Mouse (Mus musculus): ENCODE data around the gene Pik3c2a.
"Not testable (repeated sequence)": the region's sequence is repeated elsewhere in the genome, so short reads cannot be mapped to it uniquely, and the experiment has no call there.

Gene Pik3c2a

DNA sequence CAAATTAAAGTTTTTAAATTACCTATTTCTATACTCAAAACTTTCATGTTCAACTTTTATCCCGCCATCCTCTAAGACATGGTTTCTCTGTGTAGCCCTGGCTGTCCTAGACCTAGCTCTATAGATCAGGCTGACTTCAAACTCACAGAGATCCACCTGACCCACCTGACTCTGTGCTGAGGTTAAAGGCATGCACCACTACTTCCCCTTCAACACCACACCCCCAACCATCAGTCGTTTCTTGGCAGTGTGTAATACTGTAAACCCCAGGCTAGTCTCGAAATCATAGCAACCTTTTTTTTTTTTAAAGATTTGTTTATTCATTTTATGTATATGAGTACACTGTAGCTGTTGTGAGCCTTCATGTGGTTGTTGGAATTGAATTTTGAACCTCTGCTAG lies 50.9 kb downstream of the Pik3c2a start:
- no peak for DNase-seq (ENCODE audit: low read depth)

DNA sequence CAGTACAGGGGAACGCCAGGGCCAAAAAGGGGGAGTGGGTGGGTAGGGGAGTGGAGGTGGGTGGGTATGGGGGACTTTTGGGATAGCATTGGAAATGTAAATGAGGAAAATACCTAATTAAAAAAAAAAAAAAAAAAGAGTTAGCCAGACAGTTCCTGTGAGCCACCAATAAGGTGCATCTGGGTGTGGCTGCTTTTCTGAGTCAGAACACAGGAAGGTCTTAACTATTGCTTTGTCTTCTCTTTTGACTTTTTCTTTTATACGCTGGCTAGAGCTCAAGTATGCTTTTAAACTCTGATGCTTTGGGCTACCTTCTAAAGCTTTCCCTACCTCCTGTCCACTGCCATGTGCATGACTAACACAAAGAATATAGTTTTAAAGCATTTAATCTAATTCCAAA lies 55.9 kb downstream of the Pik3c2a start:
- DNase-seq (ENCODE audit: low read depth): not testable (repeated sequence)

DNA sequence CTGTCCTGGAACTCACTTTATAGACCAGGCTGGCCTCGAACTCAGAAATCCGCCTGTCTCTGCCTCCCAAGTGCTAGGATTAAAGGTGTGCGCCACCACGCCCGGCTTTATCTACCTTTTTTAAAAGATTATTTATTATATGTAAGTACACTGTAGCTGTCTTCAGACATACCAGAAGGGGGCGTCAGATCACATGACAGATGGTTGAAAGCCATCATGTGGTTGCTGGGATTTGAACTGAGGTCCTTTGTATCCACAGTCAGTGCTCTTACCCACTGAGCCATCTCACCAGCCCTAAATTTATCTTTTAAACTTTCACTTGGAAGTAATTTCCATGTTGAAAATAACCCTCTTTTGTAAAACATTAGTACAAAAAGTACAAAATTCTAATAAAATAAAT lies 64.1 kb downstream of the Pik3c2a start:
- not testable (repeated sequence) for DNase-seq (ENCODE audit: low read depth)

DNA sequence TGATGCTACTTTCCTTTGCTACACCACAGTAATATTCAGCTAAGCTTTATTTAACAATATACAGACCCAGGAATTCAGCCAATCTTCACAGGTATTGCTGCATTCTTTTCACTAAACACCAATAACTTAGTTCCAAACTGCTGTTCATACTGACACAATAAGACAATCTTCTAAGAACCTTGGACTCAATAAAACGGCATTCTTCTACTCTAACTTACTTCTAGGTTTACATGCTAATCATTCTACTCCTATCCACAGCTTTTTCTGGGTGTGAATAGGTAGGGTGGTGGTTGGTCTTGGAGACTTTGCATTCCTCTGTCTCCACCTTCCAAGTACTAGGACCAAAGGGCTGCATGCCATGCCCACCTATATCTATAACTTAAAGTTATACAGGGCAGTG lies 69.0 kb downstream of the Pik3c2a start:
- no peak for DNase-seq (ENCODE audit: low read depth)

DNA sequence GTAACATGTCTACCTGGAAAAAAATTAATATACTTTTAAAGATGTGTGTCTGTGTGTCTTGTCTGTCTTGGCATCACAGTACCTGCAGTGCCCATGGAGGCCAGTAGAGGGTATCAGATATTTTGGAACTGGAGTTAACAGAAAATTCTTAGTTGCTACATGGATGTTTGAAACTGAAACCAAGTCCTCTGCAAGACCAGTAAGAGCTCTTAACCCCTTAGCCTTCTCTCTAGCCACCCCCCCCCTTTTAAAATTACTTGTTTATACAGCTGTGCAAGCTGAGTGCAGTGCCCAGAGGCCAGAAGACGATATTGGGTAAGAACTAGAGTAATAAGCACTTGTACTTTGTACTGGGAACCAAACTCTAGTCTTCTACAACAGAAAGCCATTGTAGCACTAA lies 107.0 kb downstream of the Pik3c2a start:
- DNase-seq (ENCODE audit: low read depth): peak; percentile 88

DNA sequence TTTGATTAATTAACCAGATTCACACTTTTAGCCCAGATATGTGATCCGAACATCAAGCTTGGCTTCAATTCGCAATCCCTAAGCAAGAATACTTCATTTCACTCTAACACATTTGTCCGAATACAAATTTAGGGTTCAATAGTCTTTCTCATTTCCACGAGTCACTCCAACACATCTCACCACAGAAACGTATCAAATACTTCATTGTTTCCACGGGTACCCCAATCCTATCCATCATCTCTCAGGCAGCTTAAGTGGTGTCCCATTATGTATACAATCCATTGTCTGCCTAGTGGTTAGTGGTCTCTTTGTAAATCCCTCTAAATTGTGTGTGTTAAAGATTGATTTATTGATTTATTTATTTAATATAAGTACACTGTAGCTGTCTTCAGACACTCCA lies 108.1 kb downstream of the Pik3c2a start:
- peak; percentile 33 for DNase-seq (ENCODE audit: low read depth)

DNA sequence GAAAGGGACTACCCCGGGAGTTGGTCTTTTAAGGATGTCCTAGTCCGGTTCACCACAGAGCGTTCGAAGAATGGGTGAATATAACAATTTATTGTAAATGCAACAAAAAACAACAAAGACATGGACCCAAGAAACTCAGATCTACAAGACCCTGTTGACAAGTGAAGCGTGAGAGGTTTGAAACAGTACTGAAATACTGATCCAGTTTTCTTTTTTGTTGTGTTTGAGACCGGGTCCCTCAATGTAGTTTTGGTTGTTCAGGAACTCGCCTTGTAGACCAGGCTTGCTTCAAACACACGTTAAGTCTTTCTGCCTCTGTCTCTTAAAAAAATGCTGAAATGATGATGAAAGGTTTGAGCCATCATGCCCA lies 108.6 kb downstream of the Pik3c2a start:
- peak; percentile 52 for DNase-seq (ENCODE audit: low read depth)

DNA sequence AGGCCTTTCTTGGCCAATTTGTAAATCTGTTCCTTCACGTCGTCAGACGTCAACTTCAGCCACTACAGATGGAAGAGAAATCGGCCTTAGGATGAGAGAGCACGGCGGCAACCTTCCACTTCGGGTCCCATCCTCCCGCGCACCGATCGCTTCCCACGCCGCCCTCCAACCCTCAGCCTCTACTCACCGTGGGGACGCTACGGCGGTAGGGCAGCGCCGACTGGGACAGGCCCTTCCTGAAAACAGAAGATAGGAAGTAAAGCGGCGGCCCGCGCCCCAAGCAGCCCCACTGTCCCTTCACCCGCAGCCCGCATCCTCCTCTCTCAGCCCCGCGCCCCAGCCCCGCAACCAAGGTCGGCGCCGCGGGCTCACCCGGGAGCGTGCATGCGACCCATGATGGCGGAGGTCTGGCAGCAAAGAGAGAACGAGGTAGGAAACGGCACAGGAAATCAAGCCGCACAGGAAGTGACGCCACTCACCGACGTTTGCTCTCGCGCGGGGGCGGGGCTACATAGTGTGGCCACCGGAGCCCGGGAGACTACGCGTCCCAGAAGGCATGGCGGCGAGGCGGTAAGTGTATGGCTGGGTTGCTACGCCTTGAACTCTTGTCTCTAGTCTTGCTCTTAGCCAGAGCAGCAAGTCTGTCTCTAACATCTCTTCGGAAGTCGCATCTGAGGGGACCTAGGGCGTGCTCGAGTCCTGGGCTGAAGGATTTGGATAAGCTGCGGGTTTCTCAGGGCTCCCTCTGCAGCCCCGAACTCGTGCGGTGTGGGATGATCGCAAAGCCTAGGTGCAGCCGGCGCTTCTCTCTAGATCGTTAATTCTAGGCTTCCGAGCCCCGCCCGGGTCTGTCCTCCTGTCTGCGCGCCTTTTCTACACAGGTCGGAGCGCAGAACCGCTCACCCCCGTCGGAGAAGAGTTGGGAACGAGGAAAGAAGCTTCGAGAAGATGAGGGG lies 109.3 kb downstream of the Pik3c2a start, which contains the start of gene Rps13:
TSS of gene Rps13 (minus strand) at position 483 of the 956 bp plus-strand sequence.
- DNase-seq (ENCODE audit: low read depth): peak; percentile 94

DNA sequence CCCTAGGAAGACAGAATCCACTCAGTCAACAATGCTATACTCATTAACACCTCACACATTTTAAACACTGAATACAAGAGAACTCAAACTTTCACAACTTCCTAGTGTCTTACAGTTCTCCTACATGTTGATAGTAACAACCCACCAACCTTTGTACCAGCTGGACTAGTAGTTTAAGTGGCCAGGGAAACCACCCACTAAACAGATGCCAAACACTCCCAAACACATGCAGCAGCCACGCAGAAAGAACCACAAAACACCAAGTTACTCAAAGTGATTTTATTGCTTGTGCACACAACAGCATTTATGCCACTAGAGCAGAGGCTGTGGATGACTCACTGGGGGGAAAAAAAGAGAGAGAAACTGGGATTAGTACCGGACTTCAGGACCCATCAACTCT lies 112.0 kb downstream of the Pik3c2a start:
- no peak for DNase-seq (ENCODE audit: low read depth)

DNA sequence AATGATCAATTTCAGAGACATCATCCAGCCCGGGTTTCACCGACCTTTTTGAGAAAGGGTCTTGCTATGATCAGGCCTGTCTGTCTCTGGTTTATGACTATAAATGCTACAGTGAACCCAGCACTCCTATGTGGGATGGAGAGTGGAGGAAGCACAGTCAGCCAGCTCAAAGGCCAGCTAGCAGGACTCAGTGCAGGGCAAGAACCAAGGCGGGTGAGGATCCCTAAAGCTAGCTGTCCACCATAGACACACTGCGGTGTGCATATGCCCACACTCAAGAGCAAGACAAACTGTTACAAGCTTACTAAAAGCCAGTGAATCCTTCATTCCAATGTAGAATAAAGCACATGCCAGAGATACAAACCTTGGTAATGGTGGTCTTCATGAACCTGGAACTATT lies 113.4 kb downstream of the Pik3c2a start:
- DNase-seq (ENCODE audit: low read depth): peak; percentile 8

DNA sequence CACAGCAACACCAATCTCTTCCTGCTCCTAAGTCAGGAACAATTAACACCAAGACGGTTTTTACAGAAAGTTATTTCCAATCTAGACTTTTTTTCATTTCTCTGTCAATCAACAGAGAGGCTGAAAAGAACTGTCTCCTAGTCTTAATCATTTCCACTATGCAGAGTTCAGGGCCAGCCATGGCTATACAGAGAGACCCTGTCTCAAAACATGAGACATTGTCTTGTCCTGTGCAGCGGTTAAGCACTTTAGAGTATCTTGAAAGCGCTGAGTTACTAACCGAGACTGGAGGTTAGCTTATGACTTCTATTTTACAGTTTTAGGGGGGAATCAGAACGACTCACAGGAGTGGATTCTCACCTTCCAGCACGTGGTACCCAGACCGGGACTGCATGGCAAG lies 114.5 kb downstream of the Pik3c2a start:
- peak; percentile 8 for DNase-seq (ENCODE audit: low read depth)

DNA sequence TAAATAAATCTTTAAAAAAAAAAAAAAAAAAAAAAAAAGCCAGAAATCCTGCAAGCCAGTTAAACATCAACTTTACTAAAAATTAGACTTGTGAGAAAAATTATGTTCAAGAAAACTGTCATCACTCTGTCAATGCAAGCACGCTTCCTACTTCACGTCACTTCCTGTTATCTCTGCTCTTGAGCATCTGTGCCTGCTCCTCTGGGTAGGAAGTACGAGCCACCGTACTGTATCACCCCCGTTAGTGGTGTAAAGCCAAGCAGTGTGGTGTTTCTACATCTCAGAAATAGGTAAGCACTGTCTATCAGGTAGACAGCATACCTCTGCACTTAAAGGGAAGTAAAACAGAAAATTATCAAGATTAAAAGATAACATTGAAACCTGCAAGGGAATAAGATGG lies 115.3 kb downstream of the Pik3c2a start:
- DNase-seq (ENCODE audit: low read depth): no peak

DNA sequence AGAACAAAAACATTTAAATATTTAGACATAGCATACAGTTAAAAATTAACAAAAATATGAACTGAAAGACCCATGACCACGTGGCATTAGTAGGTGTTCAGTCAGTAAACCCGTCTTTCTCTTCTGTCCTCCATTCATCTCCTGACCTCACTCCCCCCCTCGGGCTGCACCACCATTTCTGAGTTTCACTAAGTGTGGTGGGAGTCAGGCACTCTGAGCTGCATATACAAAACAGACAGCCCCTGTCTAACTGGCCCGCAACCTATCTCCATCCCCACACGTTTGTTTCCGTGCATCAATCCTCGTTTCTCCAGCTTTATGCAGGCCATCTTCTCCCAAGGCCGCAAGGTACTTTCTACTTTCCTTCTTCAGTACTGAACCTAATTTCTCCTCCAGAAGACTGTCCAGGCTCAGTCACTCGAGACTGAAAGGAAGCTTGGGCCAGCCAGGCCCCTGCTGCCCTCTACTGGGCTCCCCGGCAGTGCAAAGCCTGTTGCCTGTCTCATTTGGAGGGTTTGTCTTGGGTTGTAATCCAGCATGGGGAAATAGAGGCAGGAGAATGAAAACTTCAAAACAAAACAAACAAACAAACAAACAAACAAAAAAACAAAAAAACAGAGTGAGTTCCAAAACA lies 119.8 kb downstream of the Pik3c2a start:
- peak; percentile 80 for DNase-seq (ENCODE audit: low read depth)

DNA sequence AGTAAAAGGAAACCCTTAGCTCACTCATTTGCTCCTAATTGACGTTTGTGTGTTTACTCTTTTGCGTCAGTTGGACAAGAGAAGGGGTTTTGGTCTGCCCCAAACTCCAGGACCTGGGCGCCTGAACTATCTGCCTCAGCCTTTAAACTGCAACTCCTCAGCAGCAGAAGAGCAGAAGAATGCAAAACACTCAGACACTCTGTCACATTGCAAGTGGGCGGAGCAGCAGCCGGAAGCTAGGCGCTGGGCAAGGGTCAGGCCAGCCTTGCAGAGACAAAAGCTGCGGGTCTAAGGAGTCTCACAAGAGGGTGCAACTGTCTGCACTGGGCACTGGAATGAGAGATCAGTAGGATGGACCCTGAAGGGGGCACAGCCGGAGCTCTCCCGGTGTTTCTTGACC lies 133.8 kb downstream of the Pik3c2a start:
- DNase-seq (ENCODE audit: low read depth): no peak

DNA sequence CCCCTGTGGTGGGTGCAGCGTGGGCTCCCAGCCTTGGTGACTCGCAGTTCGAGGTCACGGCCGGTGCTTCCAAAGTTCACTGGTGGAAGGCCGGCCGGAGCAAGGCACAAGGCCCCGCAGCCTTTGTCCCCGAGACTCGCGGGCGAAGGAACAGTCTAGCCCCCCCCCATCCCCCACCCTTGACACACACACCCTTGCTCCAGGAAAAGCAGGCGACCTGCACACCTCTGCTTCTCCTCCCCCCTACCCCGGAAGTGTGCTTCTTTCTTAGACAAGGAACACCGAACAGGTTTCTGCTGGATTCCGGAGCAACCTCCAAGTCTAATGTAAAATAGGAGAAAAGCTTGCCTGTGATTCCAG lies 134.6 kb downstream of the Pik3c2a start:
- no peak for DNase-seq (ENCODE audit: low read depth)

DNA sequence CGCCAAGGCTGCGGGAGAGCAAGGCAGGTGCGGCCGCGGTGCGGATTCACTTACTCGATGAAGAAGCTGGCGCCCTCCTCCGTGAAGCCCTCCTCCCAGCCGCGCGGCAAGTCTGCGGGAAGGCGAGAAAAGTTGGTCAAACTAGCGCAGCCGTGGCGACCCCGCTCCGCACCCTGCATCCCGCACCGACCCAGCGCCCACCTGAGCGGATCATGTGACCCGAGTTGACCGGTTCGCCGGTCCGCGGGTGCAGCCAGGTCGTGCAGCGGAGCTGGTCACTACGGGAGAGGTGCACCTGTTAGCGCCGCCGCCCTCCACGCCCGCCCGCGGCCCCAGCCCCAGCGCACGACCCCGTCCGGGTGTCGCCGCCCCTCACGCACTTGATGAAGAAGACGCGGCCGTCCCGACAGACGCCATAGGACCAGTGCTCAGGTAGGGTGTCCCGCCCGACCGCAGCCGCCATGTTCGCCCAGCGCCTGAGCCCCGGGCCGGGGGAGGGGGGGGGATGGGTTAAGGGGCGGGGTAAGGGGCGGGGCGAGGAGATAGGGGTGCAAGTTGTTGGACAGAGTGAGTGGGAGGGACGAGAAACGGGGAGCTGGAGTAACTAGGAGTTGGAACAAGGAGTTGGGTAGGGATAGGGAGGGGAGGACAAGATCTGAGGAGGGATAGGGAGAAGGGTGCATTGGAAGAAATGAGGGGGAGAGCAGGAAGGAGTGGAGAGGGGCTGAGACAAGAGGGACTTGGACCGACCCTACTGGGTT lies 135.2 kb downstream of the Pik3c2a start, which contains the start of gene Plekha7:
TSS of gene Plekha7 (minus strand) at position 506 of the 761 bp plus-strand sequence.
- no peak for DNase-seq (ENCODE audit: low read depth)

DNA sequence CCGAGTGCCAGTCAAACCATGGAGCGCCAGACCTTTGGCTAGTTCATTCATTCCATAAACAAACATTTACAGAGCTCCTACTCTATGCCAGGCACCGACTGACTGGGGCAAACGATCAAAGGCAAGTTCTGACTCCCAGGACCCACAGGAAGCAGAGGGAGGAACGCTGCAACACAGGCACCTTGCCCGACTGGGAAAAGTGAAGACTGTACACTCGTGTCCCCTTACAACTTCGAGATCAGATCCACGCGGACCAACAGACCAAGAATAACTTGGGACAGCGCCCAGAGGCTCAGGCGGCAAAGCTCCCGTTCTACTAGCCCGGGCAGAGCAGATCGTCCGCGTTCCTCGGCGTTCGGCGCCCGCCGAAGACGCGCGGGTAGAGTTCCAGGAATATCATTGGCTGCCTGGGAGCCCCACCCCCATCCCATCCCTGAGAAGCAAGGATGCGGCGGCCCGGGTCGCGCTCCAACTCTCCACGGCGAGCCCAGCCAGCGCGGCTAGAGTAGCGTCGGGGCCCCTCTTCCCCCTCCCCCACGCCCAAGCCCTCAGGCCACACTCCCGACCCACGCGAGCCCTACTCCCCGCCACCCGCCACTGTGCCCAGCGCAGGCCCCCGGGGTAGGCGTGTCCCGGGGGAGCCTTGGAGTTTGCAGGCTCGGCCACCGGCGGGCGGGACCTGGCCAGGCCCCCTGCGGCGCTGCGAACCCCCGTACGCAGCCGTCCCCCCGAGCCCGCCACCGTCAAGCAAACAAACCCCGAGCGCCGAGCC lies 136.0 kb downstream of the Pik3c2a start:
- no peak for DNase-seq (ENCODE audit: low read depth)

DNA sequence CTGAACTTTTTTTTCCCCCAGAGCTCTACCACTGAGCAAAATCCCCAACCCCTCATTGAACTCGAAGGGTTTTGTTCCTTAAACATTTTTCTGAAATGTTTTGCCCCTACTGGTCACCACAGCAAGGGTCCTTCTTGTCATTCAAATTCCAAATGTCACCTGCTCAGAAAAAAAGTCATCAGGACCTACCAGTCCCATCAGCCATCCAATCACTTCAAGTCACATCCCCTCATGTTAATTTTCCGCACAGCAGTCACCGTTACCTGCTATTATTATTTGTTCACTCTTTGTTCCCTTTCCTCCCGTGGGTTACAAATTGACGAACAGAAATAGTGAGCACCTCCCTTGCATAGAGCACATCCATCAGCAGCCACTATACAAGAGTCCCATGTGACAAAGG lies 136.6 kb downstream of the Pik3c2a start:
- DNase-seq (ENCODE audit: low read depth): no peak

DNA sequence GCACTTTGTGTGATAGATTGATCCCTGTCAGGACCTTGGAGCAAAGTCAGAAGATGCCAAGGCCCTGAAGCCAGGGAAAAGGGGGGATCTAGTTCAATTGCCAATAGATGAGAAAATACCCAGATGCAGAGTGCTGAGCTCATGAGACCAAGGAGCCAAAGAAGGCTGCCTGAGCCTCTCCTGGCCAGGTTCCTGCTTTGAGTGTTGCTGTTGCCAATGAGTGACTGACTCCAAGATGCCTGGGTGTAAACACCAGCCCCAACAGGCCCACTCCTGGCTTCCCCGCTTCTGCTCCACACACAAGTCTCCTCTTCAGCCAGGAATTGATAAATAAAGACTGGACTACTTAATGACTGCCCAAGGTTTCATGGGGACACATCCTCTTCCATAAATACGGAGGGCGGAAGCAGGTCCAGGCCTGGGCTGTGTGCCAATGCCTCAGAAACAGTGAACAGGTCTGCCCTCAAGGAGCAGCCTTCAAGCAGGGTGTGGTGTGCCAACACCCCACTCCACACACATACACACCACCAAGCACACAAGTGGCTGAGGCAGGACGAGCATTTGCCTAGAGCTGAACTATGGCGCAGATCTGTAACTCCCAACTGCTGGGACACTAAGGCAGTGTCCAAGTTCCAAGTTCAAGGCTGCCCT lies 141.5 kb downstream of the Pik3c2a start:
- no peak for DNase-seq (ENCODE audit: low read depth)

DNA sequence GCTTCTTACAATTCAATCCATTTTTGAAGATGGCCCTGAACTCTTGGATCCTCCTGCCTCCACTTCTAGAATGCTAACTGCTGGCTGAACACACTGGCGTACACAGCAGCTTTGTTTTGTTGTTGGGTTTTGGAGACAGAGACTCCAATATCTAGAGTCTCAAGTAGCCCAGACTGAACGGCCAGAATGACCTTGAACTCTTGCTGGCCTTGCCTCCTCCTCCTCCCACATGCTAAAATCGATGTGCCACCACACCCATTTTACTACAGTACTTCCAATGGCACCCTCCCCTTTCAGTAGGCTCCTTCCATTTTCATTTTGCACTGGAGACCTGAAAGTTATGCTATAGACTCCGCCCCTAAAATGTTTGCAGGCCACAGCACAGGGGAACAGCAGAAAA lies 142.1 kb downstream of the Pik3c2a start:
- peak; percentile 15 for DNase-seq (ENCODE audit: low read depth)

DNA sequence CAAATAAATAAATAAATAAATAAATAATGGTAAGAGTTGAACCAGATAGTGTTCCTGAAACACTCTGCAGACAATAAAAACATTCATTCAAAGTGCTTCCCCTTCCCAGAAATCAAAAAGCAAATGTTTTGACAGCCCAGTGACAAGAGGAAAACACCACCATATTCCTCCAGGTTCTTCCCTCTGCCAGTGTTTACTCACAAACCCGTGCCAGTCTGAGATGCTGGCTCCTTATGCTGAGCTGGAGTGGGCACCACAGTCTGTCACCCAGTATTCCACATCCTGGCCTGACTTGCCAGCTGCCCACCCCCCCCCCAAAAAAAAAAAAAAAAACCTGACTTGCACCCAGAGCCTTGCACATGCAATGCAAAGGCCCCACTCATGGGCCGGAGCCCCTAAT lies 144.4 kb downstream of the Pik3c2a start:
- no peak for DNase-seq (ENCODE audit: low read depth)

All from 416B (cell line).